Mouse (Mus musculus): Measurements from ENCODE around the gene Enah.

- no peak for TF ChIP-seq CTCF (IDR thresholded peaks at IDR 0.05; ENCODE audit: low read depth, low read length)
- no peak for TF ChIP-seq POLR2A (IDR thresholded peaks at IDR 0.05; ENCODE audit: extremely low read depth, insufficient read depth, low read length)
Measured at GRCm38 (mm10) chr1:182052385-182052784, 32.6 kb upstream of the Enah start.
